Mouse (Mus musculus) testis, adult 2 months (tissue): ENCODE results near the gene Olfr1375. TPM values are rescaled to one million over a fixed set of nuclear protein-coding genes. Genes with fewer than 3 reads are reported as not detected.
"Not testable (repeated sequence)": the region's sequence is repeated elsewhere in the genome, so short reads cannot be mapped to it uniquely, and the experiment has no call there.

Experiments used
- H3K27ac ChIP-seq: fragments of 200-500 bp; 2 replicates; pipeline ENCODE4 v1.5.1; 2012; ENCODE audit warnings: low read depth, low read length; ENCODE audit not compliant: control insufficient read depth, insufficient read depth
- H3K27me3 ChIP-seq: fragments of 200-500 bp; 2 replicates; pipeline ENCODE4 v1.6.1; 2012; ENCODE audit warnings: mild to moderate bottlenecking, low read length, moderate library complexity; ENCODE audit not compliant: control insufficient read depth, insufficient read depth
- H3K36me3 ChIP-seq: fragments of 200-500 bp; 2 replicates; pipeline ENCODE4 v1.6.1; 2012; ENCODE audit warnings: mild to moderate bottlenecking, low read length; ENCODE audit not compliant: control insufficient read depth, insufficient read depth
- H3K4me1 ChIP-seq: fragments of 200-500 bp; 2 replicates; pipeline ENCODE4 v1.6.1; 2012; ENCODE audit warnings: low read length; ENCODE audit not compliant: control insufficient read depth, insufficient read depth
- H3K4me3 ChIP-seq: fragments of 200-500 bp; 2 replicates; pipeline ENCODE4 v1.5.1; 2012; ENCODE audit warnings: low read depth, mild to moderate bottlenecking, low read length, moderate library complexity, mixed read lengths; ENCODE audit not compliant: control insufficient read depth
- CTCF ChIP-seq: fragments of 200-500 bp; IDR thresholded peaks from 2 replicates; pipeline ENCODE4 v1.5.1; 2012; ENCODE audit warnings: low read depth, mild to moderate bottlenecking, inconsistent platforms, low read length, moderate library complexity; ENCODE audit not compliant: control insufficient read depth, insufficient read depth, insufficient replicate concordance
- POLR2A ChIP-seq: fragments of 200-500 bp; IDR thresholded peaks from 2 replicates; pipeline ENCODE4 v1.6.1; 2012; ENCODE audit warnings: low read depth, mild to moderate bottlenecking, inconsistent platforms, low read length, moderate library complexity; ENCODE audit not compliant: control insufficient read depth
- polyA plus RNA-seq: library from polyadenylated mRNA; depleted of rRNA; stranded (reverse); fragments of >200 nt; gene quantifications from 2 replicates; pipeline ENCODE4 v1.2.3, GENCODE M21; 2012; rRNA removed

Gene Olfr1375
- not detected in 2 replicates for polyA plus RNA-seq

- H3K27me3 ChIP-seq, H3K27ac ChIP-seq, H3K4me3 ChIP-seq, H3K4me1 ChIP-seq, H3K36me3 ChIP-seq: not testable (repeated sequence)
Measured at GRCm38 (mm10) chr11:51047809-51048208, at the start of gene Olfr1375. Gene Olfr1375, plus strand, starts transcription at chr11:51048109.

GRCm38 (mm10) chr11:51003296-51003695 lies 44.6 kb upstream of the Olfr1375 start, which contains the start of gene Olfr51:
Gene Olfr51, plus strand, starts transcription at chr11:51003596.
- H3K4me3 ChIP-seq = no peak within 1 kb of the TSS
- TF ChIP-seq POLR2A = no peak
- no peak for TF ChIP-seq CTCF
- H3K27ac ChIP-seq = no peak within 1 kb of the TSS
- no peaks in the 10 kb centered on the region for H3K36me3 ChIP-seq
- no peaks in the 10 kb centered on the region for H3K4me1 ChIP-seq
- H3K27me3 ChIP-seq = no peaks in the 10 kb centered on the region

GRCm38 (mm10) chr11:51011821-51012220 lies 36.1 kb upstream of the Olfr1375 start:
- TF ChIP-seq CTCF (no peak), POLR2A (no peak)
- H3K4me3 ChIP-seq = no peak overlapping the region
- H3K27ac ChIP-seq = no peak overlapping the region
- H3K27me3 ChIP-seq = no peaks in the 10 kb centered on the region
- no peaks in the 10 kb centered on the region for H3K36me3 ChIP-seq
- H3K4me1 ChIP-seq = no peaks in the 10 kb centered on the region

GRCm38 (mm10) chr11:51013936-51014335 lies 34.0 kb upstream of the Olfr1375 start, which contains the start of gene Olfr54:
Gene Olfr54, plus strand, starts transcription at chr11:51014236.
- TF ChIP-seq CTCF (no peak), POLR2A (no peak)

GRCm38 (mm10) chr11:51016341-51016740 lies 31.6 kb upstream of the Olfr1375 start:
- no peaks in the 10 kb centered on the region for H3K27me3 ChIP-seq
- TF ChIP-seq POLR2A = no peak
- no peak for TF ChIP-seq CTCF
- H3K4me1 ChIP-seq = no peaks in the 10 kb centered on the region
- H3K36me3 ChIP-seq = no peaks in the 10 kb centered on the region
- no peak overlapping the region for H3K27ac ChIP-seq
- H3K4me3 ChIP-seq = no peak overlapping the region

More at GRCm38 (mm10) chr11:51013936-51014335, 34.0 kb upstream of the Olfr1375 start, which contains the start of gene Olfr54:
- no peaks in the 10 kb centered on the region for H3K4me1 ChIP-seq
- H3K4me3 ChIP-seq = no peak within 1 kb of the TSS
- H3K27me3 ChIP-seq = no peaks in the 10 kb centered on the region
- H3K27ac ChIP-seq = no peak within 1 kb of the TSS
- H3K36me3 ChIP-seq = no peaks in the 10 kb centered on the region

- H3K4me3 ChIP-seq, H3K27me3 ChIP-seq, H3K36me3 ChIP-seq, H3K4me1 ChIP-seq, H3K27ac ChIP-seq: not testable (repeated sequence)
Measured at GRCm38 (mm10) chr11:51026811-51027210, 21.1 kb upstream of the Olfr1375 start.

GRCm38 (mm10) chr11:51029381-51029780 lies 18.5 kb upstream of the Olfr1375 start:
- H3K4me3 ChIP-seq, H3K36me3 ChIP-seq, H3K4me1 ChIP-seq, H3K27me3 ChIP-seq, H3K27ac ChIP-seq: not testable (repeated sequence)

- Histone ChIP-seq H3K27ac (no peak overlapping the region), H3K27me3 (no peaks in the 10 kb centered on the region), H3K4me3 (no peak overlapping the region), H3K4me1 (no peaks in the 10 kb centered on the region), H3K36me3 (no peaks in the 10 kb centered on the region)
- no peak for TF ChIP-seq CTCF
- no peak for TF ChIP-seq POLR2A
Measured at GRCm38 (mm10) chr11:51030225-51030624, 17.7 kb upstream of the Olfr1375 start.
